Mouse (Mus musculus) cortical plate, adult 2 months (tissue): ENCODE results near the gene Gm7954.
"Not testable (repeated sequence)": the region's sequence is repeated elsewhere in the genome, so short reads cannot be mapped to it uniquely, and the experiment has no call there.

Experiments
- CTCF ChIP-seq: fragments of 200-500 bp; IDR thresholded peaks from 2 replicates; pipeline ENCODE4 v1.5.1; 2011; ENCODE audit warnings: mild to moderate bottlenecking, control low read depth, low read length; ENCODE audit not compliant: insufficient read depth; ENCODE audit errors: extremely low read depth
- POLR2A ChIP-seq: fragments of 200-500 bp; IDR thresholded peaks from 2 replicates; pipeline ENCODE4 v1.6.1; 2011; ENCODE audit warnings: mild to moderate bottlenecking, low read length, control low read depth; ENCODE audit not compliant: insufficient read depth; ENCODE audit errors: extremely low read depth

GRCm38 (mm10) chr14:41425393-41426075 is 27.8 kb downstream of the Gm7954 start:
- not testable (repeated sequence) for TF ChIP-seq POLR2A, CTCF
